Mouse (Mus musculus): ENCODE data around the gene Nol10. TPM values are rescaled to one million over a fixed set of nuclear protein-coding genes. Genes with fewer than 3 reads are reported as not detected.
A peak's percentile ranks its signal among the peaks of the same experiment; 100 is the strongest.

Gene Nol10
- polyA plus RNA-seq, 1 experiment from 2014 or later = 8.2 TPM

GRCm38 (mm10) chr12:17316096-17316495 is 32.2 kb upstream of the Nol10 start:
- H3K4me1 ChIP-seq (replicated peaks; ENCODE audit: control insufficient read depth, insufficient read depth) = no peaks in the 10 kb centered on the region
- H3K9me3 ChIP-seq (ENCODE audit: control insufficient read depth, low read length) = no peaks in the 10 kb centered on the region
- no peak overlapping the region for H3K9ac ChIP-seq (ENCODE audit: low read length)
- WGBS = 86% methylated on average over 5 of the region's 5 CpGs
- no peaks in the 10 kb centered on the region for H3K36me3 ChIP-seq (ENCODE audit: control insufficient read depth, insufficient read depth, low read length)
- no peak overlapping the region for H3K4me3 ChIP-seq (ENCODE audit: low read depth, low read length)
- ATAC-seq (ENCODE audit: low FRiP score, low TSS enrichment) (no peak), DNase-seq (ENCODE audit: low spot score) (no peak)
- H3K4me2 ChIP-seq (replicated peaks; ENCODE audit: low read depth) = no peak overlapping the region
- H3K27me3 ChIP-seq (ENCODE audit: control insufficient read depth, insufficient read depth, low read length) = no peaks in the 10 kb centered on the region
- no peak overlapping the region for H3K27ac ChIP-seq (replicated peaks)
- TF ChIP-seq CTCF (IDR thresholded peaks at IDR 0.05; ENCODE audit: low read depth) (no peak), EP300 (optimal IDR thresholded peaks at IDR 0.05) (no peak)

- no peak overlapping the region for H3K27ac ChIP-seq (replicated peaks)
- H3K9ac ChIP-seq (ENCODE audit: low read length) = no peak overlapping the region
- H3K36me3 ChIP-seq (ENCODE audit: control insufficient read depth, insufficient read depth, low read length) = no peaks in the 10 kb centered on the region
- no peaks in the 10 kb centered on the region for H3K4me1 ChIP-seq (replicated peaks; ENCODE audit: control insufficient read depth, insufficient read depth)
- H3K4me2 ChIP-seq (replicated peaks; ENCODE audit: low read depth) = no peak overlapping the region
- no peaks in the 10 kb centered on the region for H3K27me3 ChIP-seq (ENCODE audit: control insufficient read depth, insufficient read depth, low read length)
- no peak overlapping the region for H3K4me3 ChIP-seq (ENCODE audit: low read depth, low read length)
- no peak for TF ChIP-seq EP300 (optimal IDR thresholded peaks at IDR 0.05)
- TF ChIP-seq CTCF (IDR thresholded peaks at IDR 0.05; ENCODE audit: low read depth) = no peak
- no peaks in the 10 kb centered on the region for H3K9me3 ChIP-seq (ENCODE audit: control insufficient read depth, low read length)
- no peak for ATAC-seq (ENCODE audit: low FRiP score, low TSS enrichment)
- WGBS = 44% methylated on average over 4 of the region's 4 CpGs
- DNase-seq (ENCODE audit: low spot score) = no peak
Observed at GRCm38 (mm10) chr12:17317970-17318369, 30.3 kb upstream of the Nol10 start.

GRCm38 (mm10) chr12:17318453-17318852 is 29.8 kb upstream of the Nol10 start:
- no peak overlapping the region for H3K9ac ChIP-seq (ENCODE audit: low read length)
- H3K27ac ChIP-seq (replicated peaks) = no peak overlapping the region
- 60% methylated on average over 3 of the region's 3 CpGs for WGBS
- no peak overlapping the region for H3K4me2 ChIP-seq (replicated peaks; ENCODE audit: low read depth)
- no peak for ATAC-seq (ENCODE audit: low FRiP score, low TSS enrichment)
- no peaks in the 10 kb centered on the region for H3K9me3 ChIP-seq (ENCODE audit: control insufficient read depth, low read length)
- H3K4me3 ChIP-seq (ENCODE audit: low read depth, low read length) = no peak overlapping the region
- TF ChIP-seq CTCF (IDR thresholded peaks at IDR 0.05; ENCODE audit: low read depth) = no peak
- TF ChIP-seq EP300 (optimal IDR thresholded peaks at IDR 0.05) = no peak
- no peaks in the 10 kb centered on the region for H3K36me3 ChIP-seq (ENCODE audit: control insufficient read depth, insufficient read depth, low read length)
- no peaks in the 10 kb centered on the region for H3K27me3 ChIP-seq (ENCODE audit: control insufficient read depth, insufficient read depth, low read length)
- H3K4me1 ChIP-seq (replicated peaks; ENCODE audit: control insufficient read depth, insufficient read depth) = no peaks in the 10 kb centered on the region
- no peak for DNase-seq (ENCODE audit: low spot score)

- no peak for TF ChIP-seq EP300 (optimal IDR thresholded peaks at IDR 0.05)
- H3K4me3 ChIP-seq (ENCODE audit: low read depth, low read length) = peak overlapping the region; percentile 44
- H3K27me3 ChIP-seq (ENCODE audit: control insufficient read depth, insufficient read depth, low read length) = peaks cover 5% of the 10 kb centered on the region; the same call in 1 of the 2 replicates
- peak overlapping the region; percentile 67 for H3K4me2 ChIP-seq (replicated peaks; ENCODE audit: low read depth)
- H3K9me3 ChIP-seq (ENCODE audit: control insufficient read depth, low read length) = no peaks in the 10 kb centered on the region
- H3K36me3 ChIP-seq (ENCODE audit: control insufficient read depth, insufficient read depth, low read length) = no peaks in the 10 kb centered on the region
- DNase-seq (ENCODE audit: low spot score) = peak; percentile 38
- 3% methylated on average over 51 of the region's 51 CpGs for WGBS
- H3K4me1 ChIP-seq (replicated peaks; ENCODE audit: control insufficient read depth, insufficient read depth) = no peaks in the 10 kb centered on the region
- H3K9ac ChIP-seq (ENCODE audit: low read length) = peak overlapping the region; percentile 51; the same call in 1 of the 2 replicates
- ATAC-seq (ENCODE audit: low FRiP score, low TSS enrichment) = peak; percentile 32; the same call in 1 of the 2 replicates
- H3K27ac ChIP-seq (replicated peaks) = no peak overlapping the region; the same call in 1 of the 2 replicates
Observed at GRCm38 (mm10) chr12:17324549-17325470, 23.4 kb upstream of the Nol10 start.

- H3K27me3 ChIP-seq (ENCODE audit: control insufficient read depth, insufficient read depth, low read length) = no peaks in the 10 kb centered on the region; the same call in 1 of the 2 replicates
- H3K4me1 ChIP-seq (replicated peaks; ENCODE audit: control insufficient read depth, insufficient read depth) = no peaks in the 10 kb centered on the region
- no peak within 1 kb of the TSS for H3K4me2 ChIP-seq (replicated peaks; ENCODE audit: low read depth)
- 0 out of 2 replicates have a peak within 1 kb of the TSS, but pooled peaks have one; percentile 13 for H3K27ac ChIP-seq (replicated peaks)
- no peak for ATAC-seq (ENCODE audit: low FRiP score, low TSS enrichment)
- no peak within 1 kb of the TSS for H3K9ac ChIP-seq (ENCODE audit: low read length)
- H3K4me3 ChIP-seq (ENCODE audit: low read depth, low read length) = no peak within 1 kb of the TSS
- DNase-seq (ENCODE audit: low spot score) = no peak
- no peaks in the 10 kb centered on the region for H3K9me3 ChIP-seq (ENCODE audit: control insufficient read depth, low read length)
- WGBS = 52% methylated on average over 3 of the region's 3 CpGs
- TF ChIP-seq CTCF (IDR thresholded peaks at IDR 0.05; ENCODE audit: low read depth) (no peak), EP300 (optimal IDR thresholded peaks at IDR 0.05) (no peak)
- H3K36me3 ChIP-seq (ENCODE audit: control insufficient read depth, insufficient read depth, low read length) = no peaks in the 10 kb centered on the region
Observed at GRCm38 (mm10) chr12:17329259-17329658, 19.0 kb upstream of the Nol10 start, which contains the start of gene Atp6v1c2. Gene Atp6v1c2 (minus strand): TSS chr12:17329359.

- DNase-seq (ENCODE audit: low spot score) = no peak
- 11% methylated on average over 1 of the region's 1 CpGs for WGBS
- H3K4me3 ChIP-seq (ENCODE audit: low read depth, low read length) = no peak overlapping the region
- ATAC-seq (ENCODE audit: low FRiP score, low TSS enrichment) = no peak
- no peak overlapping the region for H3K4me2 ChIP-seq (replicated peaks; ENCODE audit: low read depth)
- TF ChIP-seq CTCF (IDR thresholded peaks at IDR 0.05; ENCODE audit: low read depth) (no peak), EP300 (optimal IDR thresholded peaks at IDR 0.05) (no peak)
- H3K36me3 ChIP-seq (ENCODE audit: control insufficient read depth, insufficient read depth, low read length) = no peaks in the 10 kb centered on the region
- H3K27me3 ChIP-seq (ENCODE audit: control insufficient read depth, insufficient read depth, low read length) = no peaks in the 10 kb centered on the region
- no peak overlapping the region for H3K27ac ChIP-seq (replicated peaks)
- H3K4me1 ChIP-seq (replicated peaks; ENCODE audit: control insufficient read depth, insufficient read depth) = no peaks in the 10 kb centered on the region
- H3K9ac ChIP-seq (ENCODE audit: low read length) = no peak overlapping the region
- H3K9me3 ChIP-seq (ENCODE audit: control insufficient read depth, low read length) = no peaks in the 10 kb centered on the region
Observed at GRCm38 (mm10) chr12:17333459-17333858, 14.8 kb upstream of the Nol10 start.

Data from stomach, postnatal 0 days (tissue).